Mouse (Mus musculus) adrenal gland, postnatal 14 days (tissue): ENCODE measurements around the gene Hsp90ab1. TPM values are rescaled to one million over a fixed set of nuclear protein-coding genes. Genes with fewer than 3 reads are reported as not detected.

Experiments used
- DNase-seq: peaks from one replicate; pipeline ENCODE4 v3.0.0; 2021; ENCODE audit warnings: mixed read lengths
- total RNA-seq: library from RNA; stranded (reverse); gene quantifications from 2 replicates; pipeline ENCODE4 v1.2.3, GENCODE M21; 2021

The Hsp90ab1 gene
- total RNA-seq, 1 experiment from 2014 or later = 1,485 TPM

DNA sequence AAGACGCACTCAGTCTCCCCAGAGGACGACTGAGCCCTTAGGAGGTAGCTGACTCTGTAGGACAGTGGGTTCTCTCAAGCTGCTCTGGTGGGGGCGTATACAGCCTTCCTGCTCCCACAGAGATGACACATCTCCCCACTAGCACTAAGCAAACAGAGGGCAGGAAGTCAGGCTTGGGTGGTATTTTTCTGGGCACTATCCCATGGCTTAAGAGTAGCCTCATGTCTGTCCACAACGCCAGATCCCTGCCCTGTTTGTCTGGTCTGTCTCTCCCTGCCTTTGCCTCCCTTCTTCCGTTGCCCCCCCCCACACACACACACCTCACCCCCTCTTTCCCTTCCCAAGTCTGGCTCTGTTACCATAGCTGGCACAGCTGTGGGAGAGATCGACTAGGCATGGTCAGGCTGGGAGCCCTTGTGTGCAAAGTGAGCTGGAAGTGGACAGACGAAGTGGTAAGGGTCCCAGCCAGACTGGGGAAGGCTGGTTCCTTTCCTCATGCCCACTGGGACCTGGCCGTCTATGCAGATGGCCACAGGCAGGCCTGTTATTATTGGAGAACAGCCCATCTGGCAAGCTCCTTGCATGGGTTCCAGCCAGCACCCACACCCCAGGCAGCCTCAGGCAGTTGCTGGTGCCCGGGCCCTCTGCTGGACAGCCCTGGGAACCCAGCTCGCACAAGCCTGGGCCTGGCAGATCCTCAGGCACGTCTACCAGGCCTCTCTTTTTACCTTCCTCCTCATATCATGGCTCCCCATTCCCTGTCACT is 23.7 kb upstream of the Hsp90ab1 start:
- DNase-seq = peak; percentile 94

DNA sequence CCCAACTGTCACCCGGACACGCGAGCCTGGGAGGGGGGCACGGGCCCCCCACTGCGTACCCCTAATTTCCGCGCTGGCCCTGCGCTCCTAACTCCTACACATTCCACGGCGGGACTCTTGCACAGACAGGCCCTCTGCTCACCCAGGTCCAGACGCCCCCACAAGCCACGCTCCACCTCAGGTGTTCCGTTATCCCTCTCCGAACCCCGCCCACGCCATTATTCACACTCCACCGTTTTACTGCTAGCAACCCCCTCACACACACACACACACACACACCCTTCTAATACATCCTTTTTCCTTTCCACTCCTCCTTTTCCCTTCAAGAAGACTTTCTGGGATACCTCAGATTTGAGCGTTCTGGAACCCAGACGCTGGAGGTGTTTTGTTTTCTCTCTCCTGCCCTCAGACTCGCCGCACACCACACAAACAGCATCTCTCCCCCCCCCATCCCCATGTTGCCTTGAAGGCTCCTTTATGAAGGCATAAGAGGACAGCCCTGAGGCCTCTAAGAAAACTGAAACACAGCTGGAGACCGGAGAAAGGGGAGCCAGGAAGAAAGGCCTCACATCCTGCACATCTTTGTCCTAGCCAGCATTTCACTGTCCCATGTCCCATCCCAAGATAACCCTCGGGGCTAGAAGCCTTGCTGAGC is 22.8 kb upstream of the Hsp90ab1 start:
- DNase-seq = no peak

DNA sequence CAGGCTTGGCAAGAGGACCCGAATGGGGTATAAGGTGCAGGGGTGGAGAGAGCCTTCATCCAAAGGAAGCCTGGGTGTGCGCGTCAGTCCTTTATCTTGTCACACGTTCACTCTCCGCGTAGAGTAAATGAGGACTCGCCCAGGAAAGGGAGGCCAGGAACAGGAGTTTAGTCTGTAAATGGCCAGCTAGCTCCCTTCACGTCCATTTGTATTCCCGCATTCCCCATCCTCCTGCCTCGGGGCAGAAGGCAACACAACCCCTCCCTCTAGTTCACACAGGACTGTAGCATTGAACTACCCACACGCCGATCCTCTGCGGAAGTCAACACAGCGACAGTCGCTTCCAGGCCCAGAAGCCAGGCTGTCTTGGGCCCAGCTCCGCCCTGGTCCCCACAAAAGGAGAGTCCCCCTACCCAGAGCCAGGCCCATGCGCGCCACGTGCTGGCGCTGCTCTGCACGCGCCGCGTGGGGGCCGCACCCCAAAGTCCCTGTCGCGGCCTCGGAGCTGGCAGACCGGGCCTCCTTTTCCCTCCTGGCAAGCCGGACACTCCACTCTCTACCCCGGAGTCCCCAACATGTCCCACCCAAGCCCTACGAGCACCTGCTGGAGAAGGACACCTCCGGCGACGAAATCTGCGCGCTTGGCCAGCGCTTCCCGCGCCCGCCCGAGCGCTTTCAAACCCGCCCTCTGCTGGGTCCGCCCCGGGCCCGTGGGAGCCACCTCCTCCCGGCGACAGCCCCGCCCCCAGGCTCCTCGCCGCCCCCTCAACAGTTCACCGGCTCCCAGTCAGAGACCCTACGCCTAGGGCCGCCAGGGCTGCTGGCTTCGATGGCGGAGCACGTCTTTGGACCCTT is 22.0 kb upstream of the Hsp90ab1 start:
- DNase-seq = peak; percentile 91

DNA sequence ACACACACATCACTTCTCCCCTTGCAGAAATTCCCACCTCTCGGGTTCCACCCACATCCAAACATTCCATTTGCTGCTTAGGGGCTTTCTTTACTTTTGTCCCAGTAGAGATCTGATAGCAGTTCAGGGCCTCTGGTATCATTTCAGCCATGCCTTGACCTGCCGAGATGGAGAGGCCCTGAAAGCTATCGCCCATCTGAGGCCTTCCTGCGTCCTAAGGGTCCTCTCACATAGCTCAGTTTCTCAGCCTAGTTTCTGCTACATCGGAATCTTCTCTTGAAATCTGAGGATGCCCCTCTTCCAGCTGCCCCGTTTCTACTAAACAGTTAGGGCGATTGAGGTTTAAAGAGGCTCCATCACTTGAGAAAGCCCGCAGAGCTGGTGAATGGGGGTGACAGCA is 21.1 kb upstream of the Hsp90ab1 start:
- DNase-seq = no peak

DNA sequence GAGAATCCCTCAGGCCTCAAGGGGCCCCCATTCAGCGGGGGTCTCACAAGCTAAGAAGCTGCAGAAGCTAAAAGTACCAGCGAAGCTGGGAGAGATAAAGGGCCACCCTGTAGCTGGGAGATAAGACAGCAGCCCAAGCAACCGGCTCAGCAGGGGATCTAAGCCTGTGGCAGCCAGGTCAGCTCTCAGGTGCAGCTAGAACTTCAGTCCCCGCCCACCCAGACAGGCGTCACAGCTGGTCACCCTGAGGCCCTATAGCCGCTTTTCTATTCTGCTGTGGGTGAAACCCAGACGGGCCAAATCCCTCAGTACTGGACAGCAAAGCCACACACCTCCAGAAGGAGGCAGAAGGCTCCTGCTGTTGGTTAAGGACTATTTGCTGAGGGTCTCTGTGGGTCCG is 20.4 kb upstream of the Hsp90ab1 start:
- DNase-seq = no peak

DNA sequence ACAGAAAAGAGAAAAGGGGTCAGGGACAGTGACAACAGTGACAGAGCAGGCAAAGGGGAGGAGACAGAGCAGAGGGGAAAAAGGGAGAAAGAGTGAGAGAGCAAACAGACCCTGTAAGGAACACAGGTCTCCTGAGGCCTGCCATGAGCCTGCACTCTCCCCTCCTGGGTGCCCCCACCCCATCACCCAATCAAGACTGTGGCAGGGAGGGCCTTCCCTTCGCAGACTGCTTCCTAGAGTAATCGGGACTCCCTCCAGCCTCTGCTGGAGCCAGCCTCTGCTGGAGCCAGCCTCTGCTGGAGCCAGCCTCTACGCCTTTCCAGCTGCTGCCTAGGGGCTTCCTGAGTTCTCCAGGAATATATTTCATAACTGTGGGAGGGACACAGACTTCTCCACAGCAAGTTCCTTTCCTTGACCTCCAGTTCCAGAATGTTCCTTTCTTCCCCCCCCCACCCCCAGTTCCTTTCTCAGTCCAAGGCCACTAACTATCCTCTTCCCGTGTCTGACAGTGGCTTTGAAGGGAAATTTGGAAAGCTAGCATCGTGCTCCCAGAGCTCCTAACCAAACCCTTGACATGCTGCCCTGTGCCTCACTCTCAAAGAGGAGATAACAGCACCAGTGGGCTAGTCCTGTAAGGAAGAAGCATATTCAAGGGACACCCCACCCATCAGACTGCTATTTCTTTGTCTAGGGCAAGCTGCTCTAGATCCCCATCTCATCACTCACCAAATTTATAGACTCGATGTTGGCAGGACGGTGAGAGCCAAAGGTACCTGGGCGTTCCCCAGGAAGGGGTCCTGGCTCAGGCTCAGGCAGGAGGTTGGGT is 19.7 kb upstream of the Hsp90ab1 start:
- DNase-seq = peak; percentile 68

DNA sequence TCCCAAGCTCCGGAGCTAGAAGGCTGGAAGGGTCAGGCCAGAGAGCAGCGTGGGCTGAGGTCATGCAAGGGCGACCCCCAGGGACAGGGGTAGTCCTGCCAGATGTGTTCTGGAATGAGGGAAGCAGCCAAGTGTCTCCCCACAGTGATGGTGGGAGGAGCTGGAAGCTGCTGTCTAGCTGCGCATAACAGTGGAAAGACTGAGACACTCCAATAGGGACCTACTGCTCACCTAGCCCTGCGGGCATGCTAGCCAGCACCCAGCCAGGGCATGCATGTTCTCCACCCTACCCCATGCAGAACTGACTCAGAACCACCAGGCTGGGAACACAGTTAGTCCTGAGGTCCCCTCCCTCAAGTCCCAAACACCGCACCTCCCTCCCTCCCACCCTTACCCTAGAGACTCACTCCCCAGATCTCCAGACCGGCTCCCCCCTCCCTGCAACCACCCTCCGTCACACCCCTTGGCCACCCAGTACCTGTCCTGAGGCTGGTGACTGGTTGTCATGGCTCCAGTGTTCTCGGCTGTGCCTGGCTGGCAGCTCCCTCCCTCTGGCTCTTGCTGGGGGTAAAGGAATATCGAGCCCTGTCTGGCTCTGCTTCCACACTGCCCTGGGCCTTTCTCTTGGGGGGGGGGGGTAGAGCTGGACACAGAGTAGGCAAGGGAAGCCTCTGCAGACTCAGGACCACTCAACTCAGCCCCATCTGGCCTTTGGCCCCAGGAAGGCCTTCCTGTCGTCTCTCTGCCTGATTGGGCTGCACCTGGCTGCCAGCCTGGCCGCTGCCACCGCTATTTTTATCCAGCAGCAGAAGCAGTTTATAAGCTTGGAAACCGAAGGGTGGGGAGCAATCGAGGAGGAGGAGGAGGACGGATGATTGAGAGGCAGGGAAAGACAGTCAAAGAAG is 18.9 kb upstream of the Hsp90ab1 start:
- DNase-seq = peak; percentile 66

DNA sequence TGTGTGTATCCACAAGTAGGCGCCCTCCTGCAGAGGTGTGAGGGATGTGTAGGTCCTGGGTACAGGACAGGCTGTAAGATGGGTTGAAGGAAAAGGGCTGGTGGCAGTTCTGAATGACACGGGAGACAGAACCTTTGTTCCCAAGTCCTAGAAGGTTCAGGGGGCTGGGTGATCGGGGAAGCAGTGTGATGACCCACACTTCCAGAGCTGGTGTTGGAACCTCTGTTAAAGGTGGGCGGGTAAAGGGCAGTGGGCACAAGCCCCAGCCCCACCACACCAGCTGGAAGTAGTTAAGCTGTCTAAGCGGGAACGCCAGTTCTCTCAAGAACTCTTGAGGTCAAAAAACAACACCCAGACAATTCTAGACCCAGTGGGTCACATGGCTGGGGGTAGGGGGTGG is 17.3 kb upstream of the Hsp90ab1 start:
- DNase-seq = no peak

DNA sequence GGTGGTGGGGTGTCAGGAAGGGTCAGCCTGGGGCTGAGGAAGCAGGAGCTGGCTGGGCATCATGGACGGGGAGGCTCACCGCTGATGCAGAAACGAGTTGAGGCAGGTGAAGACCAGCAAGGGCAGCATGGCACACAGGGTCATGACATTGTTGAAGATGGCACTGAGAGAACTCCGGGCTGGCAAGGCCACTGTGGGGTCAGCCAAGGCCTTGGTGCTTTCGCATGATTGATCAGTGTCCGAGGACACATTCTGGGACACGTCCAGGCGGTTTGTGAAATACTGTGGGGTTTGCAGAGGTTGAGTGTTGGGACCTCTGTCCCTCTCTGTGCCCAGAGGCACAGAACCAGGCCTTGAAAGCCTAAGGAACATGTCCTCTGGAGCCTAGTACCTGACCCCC is 16.8 kb upstream of the Hsp90ab1 start:
- peak; percentile 90 for DNase-seq

DNA sequence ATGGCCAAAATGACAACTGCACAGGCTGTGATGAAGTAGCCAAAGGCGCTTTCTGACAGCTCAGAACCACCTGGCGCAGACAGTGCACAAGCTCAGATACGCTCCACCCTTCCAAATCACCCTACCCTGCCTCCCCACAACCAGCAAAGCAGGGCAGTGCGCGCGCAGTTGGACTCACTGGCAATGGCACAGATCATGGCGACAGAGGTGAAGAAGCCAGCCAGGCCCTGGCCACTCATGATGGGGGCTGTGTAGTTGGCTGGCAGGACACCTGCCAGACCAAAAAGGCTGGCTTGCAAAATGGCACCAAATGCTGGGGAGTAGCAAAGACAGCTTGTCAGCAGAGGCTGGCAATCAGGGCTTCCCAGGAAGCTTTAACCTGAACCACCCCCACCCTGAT is 16.2 kb upstream of the Hsp90ab1 start:
- DNase-seq = peak; percentile 71

DNA sequence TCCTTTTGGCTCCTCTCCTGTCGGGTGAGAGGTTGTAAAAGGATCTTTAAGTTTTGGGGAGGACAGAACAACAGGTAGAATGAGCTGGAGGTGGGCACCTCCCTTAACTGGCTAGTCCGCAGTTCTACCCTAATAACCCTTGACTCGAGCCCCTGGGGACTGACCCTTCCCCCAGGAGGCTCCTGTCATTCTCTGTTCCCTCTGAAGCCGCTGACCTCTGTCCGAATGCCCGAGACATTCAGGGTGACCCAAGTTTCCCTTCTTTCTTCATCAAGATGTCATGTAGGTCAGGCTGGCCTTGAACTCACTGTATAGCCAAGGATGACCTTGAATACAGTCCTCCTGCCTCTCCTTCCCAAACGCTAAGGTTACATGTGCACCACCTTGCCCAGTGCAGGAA is 15.3 kb upstream of the Hsp90ab1 start:
- DNase-seq = no peak

DNA sequence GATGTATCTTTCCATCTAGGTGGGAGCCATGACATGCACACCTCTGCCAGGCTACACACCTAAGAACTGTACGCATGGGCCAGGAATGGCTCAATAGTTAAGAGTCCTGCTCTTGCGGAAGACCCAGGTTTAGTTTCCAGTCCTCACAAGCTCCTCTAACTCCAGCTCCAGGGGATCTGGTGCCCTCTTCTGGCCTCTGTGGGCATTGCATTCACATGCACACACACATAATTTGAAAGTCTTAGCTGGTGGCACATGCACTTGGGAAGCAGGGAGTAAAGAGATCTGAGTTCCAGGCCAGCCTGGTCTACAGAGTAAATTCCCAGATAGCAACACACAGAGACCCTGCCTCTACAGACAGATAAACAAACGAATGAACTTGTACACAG is 13.4 kb upstream of the Hsp90ab1 start:
- peak; percentile 60 for DNase-seq

DNA sequence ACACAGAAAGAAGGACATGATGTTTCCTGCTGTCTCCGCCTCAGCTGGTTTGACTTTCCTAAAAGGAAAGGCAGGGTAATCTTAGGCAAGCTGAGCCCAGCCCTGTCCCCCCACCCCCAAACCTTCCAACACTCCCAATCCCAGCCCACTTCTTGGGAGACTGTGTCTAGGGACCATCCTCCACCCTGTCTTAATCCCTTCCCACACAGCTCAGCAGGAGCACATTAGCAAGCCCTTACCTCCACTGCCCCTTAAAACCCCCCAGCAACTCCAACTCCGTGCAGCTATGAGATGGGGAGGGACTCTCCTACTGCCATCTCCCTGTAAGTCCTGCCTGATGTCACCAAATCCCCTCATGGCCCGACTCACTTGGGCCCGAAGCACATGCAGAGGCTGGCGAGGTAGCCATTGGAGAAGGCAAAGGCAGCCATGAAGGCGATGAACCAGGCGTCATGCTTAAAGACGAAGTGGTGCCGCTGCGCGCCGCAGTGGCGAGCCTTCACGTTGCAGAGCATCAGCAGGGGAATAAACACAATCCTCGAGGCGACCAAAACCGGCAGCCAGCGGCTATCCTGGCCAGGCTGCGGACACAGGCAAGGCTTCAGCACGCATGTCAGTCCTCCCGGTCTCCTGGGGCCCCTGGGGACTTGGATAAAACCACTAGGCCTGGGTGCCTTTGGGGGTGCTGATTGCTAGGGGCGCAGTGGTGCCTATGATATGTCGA is 12.8 kb upstream of the Hsp90ab1 start:
- DNase-seq = peak; percentile 26

DNA sequence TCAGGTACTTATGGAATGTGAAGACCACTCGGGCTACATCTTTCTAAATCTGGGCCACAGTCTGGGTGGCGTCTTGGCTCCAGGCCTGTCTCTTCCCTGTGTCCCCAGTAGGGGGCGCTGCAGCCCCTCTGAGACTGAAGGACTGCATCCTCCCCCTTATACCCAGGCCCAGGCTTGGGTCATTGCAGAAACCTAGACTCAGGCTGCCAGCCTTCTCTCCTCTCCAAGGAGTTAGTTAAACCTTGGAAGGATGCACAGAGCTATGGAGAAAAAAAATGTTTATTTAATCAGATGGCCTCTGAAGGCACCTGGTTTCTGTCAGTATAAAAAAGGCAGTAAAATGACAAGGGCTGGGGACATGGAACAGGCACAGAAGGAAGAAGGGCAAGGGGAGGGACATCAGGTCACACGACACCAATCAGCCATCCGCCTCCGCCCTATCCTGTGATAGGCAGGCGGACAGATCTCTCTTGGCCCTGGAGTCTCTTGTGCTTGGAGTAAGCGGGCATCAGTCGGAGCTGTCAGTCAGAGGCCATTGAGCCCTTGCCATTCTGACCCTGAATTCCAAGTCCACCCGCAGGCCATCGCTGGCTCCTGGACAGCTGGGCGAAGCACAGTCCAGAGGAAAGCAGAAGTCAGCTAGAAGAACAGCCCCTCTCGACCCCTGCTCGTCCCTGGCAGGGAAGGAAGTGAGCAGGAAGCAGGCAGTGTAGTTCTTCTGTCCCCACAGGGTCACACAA is 12.0 kb upstream of the Hsp90ab1 start:
- DNase-seq = peak; percentile 92

DNA sequence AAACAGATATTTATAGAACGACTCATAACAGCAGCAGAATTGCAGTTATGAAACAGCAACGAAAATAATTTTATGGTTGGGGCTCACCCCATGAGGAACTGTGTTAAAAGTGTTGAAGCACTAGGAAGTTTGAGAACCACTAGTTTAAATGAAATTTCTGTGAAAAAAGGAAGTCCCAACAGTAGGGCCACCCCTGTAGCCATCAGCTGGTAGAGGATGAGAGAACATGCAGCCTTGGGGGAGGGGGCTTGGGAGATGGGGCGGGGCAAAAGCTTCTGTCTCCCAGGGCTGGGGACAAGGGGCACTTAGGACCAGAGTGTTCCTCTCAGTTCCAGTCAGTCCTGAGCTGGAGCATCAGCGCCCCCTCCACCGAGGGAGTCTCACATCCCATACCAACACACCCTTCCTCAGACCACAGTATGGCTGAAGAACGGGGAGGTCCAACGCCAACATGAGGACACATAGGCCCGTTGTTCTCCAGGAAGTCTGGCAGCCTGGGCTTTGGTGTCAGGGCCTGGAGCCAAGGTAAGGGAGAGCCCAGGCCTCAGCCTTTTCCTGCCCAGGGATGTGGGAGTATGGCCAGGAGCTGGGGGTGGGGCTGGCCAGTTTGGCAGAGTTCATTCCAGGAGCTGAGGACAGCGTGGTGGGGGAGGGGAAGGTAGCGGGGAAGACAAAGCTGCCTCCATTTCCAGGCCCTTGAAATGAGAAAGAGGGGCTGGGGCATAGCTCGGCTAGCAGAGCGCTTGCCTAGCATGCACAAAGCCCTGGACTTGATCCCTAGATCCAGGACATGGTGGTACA is 11.2 kb upstream of the Hsp90ab1 start:
- peak; percentile 92 for DNase-seq

DNA sequence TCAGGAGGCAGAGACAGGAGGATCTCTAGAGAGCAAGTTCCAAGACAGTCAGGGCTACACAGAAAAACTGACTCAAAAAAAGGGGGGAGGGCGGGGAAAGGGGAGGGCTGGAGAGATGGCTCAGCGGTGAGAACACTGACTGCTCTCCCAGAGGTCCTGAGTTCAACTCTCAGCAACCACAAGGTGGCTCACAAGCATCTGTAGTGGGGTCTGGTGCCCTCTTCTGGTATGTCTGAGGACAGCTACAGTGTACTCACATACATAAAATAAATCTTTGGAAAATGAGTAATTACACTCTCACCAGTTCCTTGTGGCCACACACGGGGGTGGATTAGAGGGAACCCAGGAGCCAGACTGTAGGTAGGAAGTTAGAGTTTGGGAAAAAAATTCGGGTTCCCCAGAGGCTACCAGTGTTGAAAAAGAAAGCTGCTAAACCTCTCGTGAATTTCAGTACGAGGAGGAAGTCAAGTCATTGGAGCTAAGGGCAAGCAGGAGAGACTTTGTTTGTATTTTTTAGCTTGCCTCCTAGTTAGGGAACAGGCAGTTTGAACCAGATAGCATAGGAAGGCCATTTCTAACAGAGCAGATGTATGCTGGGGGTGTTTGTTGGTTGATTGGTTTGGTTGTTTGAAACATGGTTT is 9.8 kb upstream of the Hsp90ab1 start:
- no peak for DNase-seq

DNA sequence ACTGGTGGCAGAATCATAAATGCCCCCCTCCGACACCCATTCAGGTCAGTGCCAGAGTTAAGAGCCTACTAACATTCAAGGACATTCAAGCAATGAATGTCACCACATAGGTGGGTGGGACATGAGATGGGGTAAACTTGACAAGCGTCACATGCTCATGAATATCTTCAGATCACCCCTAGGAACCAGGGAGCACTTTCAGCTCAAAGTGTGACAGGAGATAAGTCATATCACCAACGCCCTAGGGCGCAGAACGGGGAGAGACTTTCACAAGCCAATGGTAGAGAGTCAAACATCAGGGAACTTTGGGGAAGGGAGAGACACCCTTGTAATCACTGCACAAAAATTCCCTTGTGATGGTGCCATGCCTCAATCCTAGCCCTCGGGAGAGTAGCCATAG is 9.1 kb upstream of the Hsp90ab1 start:
- DNase-seq = no peak

DNA sequence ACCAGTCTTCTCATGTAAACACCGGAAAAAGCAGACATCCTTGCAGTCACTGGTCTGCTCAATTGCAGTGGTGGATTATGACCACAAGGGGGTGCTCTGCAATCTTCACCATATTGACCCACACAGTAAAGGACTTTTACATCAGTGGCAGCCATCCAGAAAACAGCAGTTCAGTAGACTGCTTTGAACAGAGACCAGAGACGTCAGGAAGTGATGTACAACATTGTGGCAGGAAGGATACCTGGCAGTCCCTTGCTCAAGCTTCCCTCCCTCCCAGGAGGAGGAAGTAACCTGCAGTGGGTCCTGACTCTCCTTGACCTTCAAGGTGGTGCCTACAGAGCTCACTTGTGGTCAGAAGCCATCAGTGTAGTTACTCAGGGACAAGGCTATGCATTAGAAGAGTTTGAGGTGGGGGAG is 8.5 kb upstream of the Hsp90ab1 start:
- peak; percentile 84 for DNase-seq
